ENCODE assay signal across 13 mouse cellular contexts in genomic region chr9:115473847-115474246, GRCm38 (mm10).
"Had no signal": no experiment of that assay in that cellular context is flagged by ENCODE, and none has a peak within 500 bp of the region (broad histone marks: within the 10 kb centered on the region; RNA-seq: fewer than 3 reads in every experiment).

No protein-coding gene starts in this region.

- H3K27ac ChIP-seq: limb, embryonic 12.5 days; midbrain, embryonic 15.5 days; neural tube, embryonic 15.5 days had no signal

- H3K9ac ChIP-seq: limb, embryonic 12.5 days; lung, embryonic 14.5 days; midbrain, embryonic 15.5 days; neural tube, embryonic 15.5 days had no signal

- H3K27me3 ChIP-seq: limb, embryonic 12.5 days; midbrain, embryonic 15.5 days; neural tube, embryonic 15.5 days had no signal

- H3K4me2 ChIP-seq: limb, embryonic 12.5 days; lung, embryonic 14.5 days; midbrain, embryonic 11.5 days; midbrain, embryonic 15.5 days; neural tube, embryonic 15.5 days had no signal

- H3K4me1 ChIP-seq: limb, embryonic 12.5 days; midbrain, embryonic 15.5 days had no signal

- ATAC-seq: intestine, embryonic 16.5 days; midbrain, embryonic 15.5 days had no signal

- DNase-seq: kidney, adult 2 months; kidney, postnatal 25 days; layer of hippocampus, adult 9-11 months; lung, embryonic 14.5 days; lung, postnatal 10 days; lung, postnatal 4 days; spleen, adult 18-20 months; thymus, adult 18-20 months had no signal

- H3K36me3 ChIP-seq: limb, embryonic 12.5 days; midbrain, embryonic 15.5 days; neural tube, embryonic 15.5 days had no signal

- H3K9me3 ChIP-seq: midbrain, embryonic 15.5 days; neural tube, embryonic 15.5 days had no signal

- H3K4me3 ChIP-seq: limb, embryonic 12.5 days; midbrain, embryonic 15.5 days; neural tube, embryonic 15.5 days had no signal
